Mouse (Mus musculus) spleen, postnatal 14 days (tissue): Measurements from ENCODE around the gene Figla.

Experiments
- DNase-seq, 2 experiments: peaks; one replicate each; pipeline ENCODE4 v3.0.0; 2021 to 2022; ENCODE audit warnings: low spot score in 2 of 2

The Figla gene

DNA sequence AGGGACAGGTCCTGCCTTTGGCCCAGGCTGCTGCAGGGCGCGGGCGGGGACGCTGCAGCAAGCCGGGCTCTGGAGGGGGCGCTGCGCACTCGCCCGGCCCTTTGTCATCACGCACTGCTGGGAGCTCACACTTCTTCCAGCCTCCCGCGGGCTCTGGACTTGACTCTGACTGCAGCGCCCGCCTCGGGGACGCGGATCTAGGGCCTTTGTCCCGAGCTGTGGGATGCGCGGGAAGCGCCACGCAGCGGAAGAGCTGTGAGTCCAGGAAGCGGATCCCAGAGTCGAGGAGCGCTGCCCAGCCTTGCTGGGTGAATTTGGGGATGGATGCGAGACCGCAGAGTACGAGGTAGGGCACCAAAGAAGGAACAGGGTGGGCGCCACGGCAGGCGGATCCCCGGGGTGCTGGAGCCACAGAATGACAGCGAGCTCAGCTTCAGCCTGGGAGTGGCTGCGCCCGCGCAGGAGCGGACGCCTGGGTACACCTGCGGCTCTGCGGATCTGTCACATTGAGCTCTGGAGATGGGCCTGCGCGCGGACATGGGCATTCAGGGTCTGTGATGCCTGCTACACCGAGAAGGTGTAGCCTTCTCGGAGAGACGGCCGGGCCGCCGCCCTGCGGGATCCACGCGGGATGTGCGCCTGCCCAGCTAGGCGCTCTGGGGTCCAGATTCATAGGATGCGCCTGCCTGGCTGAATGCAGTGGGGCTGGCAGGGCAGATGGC is 12.8 kb downstream of the Figla start, which contains the start of gene Add2:
Gene Add2, plus strand, starts transcription at position 81 of the 722 bp plus-strand sequence.
- DNase-seq: no peak

DNA sequence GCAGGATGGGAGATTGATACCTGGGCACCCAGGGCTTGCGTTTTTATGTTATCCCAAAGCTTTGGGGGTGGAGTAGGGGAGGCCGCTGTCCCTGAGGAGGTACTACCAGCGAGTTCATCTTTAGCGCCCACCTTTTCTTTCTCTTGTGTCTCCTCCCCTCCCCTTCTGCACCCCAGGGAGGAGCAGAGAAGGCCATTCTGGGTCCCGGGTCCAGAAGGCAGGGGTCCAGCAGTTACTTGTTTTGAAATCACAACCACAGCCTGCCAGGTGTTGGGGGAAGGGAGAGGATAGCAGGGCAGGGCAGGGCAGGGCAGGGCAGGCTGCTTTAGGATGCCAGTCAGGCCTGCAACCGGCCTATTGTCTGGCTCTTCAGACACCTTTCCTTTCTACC is 13.3 kb downstream of the Figla start:
- DNase-seq: no peak

GRCm38 (mm10) chr6:86031527-86031926 is 15.6 kb downstream of the Figla start:
- DNase-seq: no peak

- DNase-seq: no peak
These were observed 17.7 kb downstream of the Figla start for GRCm38 (mm10) chr6:86033635-86034034.

DNA sequence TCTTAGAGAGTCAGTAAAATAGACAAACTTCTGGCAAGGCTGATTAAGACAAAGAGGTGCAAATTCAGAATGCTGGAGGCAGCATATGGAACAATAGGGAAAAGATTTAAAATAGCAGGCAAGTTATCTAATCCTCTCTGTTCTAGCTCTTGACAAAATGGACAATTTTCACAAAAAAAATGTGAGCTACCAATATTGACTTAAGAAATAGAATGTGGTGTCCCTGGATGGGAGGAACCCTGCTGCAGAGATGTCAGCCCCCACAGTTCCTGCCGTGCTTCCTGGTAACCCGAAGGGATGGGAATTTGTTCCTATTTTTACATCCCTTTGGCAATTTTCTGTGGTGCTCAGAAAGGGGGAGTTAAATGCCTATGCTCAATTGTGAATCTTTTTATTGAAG is 22.9 kb downstream of the Figla start:
- DNase-seq: no peak

DNA sequence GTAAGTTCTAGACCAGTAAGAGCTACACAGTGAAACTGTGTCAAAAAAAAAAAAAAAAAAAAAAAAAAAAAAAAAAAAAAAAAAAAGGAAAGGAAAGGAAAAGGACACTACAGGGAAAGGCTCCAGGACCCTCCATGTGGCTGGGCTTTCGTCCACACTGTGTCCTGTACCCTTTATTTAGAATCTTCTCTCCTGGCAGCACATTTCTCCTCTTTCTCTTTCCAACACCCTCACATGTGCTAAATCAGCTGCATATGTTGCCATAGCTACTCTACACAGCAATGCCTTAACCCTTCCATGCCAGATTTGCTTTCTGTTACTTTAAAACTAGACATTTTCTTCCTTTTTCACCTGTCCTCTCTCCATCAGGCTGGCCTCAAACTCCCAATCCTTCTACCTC is 24.2 kb downstream of the Figla start:
- DNase-seq: no peak

DNA sequence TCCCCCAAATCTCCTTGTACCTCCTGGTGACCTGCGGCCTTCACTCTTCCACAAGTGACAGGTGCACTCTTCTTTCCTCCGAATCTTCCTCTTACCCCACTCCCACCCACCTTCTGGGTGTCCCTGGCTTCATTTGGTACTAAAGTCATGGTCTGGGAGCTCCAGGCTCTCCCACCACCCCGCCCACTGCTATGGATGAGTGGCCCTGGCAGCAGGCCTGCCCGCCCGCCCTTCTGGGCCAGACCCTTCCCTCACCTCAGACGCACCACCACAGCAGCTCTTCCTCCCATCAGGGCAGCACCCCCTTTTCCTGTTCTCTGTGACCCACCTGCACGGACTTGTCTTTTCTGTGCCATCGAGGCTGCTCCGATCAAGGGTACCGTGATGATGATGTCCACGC is 31.5 kb downstream of the Figla start:
- no peak for DNase-seq

DNA sequence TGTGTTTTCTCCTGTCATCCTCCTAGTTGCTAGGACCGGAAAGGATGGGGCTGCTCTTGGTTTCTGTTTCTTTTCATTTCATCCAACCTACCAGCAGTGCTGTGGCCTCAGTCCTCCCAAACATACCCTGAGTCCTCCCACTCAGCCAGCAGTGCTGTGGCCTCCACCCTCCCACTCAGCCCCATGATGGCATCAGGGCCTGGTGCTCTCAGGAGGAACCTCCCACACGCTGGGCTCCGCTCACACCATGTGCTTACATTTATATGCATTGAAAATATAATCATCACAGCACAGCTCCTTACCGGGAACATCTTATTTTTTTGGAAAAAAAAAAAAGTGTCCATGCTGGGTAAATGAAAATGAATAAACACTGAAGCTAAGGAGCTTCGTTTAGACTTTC is 32.5 kb downstream of the Figla start:
- no peak for DNase-seq

DNA sequence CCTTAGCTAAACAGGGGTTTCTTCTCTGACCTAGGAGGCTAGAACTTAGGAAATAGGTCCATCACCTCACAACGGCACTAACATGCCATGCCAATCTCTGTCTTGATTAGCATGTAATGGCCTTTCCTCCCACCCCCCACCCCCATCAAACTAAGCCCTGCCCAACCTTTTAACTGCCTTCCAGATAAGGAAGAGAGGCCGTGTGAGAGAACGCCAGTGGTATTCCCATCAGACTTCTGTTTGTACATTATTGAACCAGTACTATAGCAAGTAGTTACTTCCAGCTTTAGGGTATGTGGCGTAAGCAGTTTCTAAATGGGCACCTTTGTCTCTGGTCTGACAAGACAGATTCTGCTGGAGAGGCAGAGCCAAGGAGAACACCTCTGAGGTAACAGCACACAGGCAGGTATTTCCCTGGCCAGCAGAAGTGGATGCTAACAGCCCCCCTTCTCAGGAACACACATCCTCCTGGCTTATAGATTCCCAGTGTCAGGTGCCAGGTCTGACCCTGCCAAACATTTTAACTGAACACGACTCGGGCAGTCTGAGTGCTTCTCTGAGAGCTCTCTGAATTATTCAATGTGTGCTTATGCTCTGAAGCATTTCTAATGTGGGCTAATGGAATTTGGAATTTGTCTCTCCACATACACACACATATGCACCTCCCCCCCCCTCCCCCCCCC is 34.8 kb downstream of the Figla start:
- DNase-seq: no peak

DNA sequence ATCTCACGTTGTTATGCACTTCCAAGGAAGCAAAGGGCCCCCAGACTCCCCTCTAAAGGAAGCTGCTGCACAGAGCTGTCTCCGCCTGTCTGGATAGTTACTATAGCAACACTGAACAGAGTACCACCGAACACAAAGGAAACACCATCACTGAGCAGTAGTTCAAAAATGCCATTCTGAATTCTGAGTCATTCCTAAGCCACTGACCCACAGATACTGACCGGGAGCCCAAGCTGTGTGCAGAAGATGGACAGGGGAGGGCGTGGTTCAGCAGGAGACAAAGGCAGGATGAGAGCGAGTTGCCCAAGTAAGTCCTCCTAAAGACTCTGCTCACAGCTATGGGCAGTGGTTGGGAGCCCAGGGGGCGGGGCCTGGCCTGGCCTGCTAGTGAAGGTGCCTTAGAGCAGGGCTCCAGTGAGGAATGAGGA is 36.1 kb downstream of the Figla start:
- DNase-seq: no peak

- no peak for DNase-seq
These were observed 36.6 kb downstream of the Figla start for GRCm38 (mm10) chr6:86052556-86052955.

DNA sequence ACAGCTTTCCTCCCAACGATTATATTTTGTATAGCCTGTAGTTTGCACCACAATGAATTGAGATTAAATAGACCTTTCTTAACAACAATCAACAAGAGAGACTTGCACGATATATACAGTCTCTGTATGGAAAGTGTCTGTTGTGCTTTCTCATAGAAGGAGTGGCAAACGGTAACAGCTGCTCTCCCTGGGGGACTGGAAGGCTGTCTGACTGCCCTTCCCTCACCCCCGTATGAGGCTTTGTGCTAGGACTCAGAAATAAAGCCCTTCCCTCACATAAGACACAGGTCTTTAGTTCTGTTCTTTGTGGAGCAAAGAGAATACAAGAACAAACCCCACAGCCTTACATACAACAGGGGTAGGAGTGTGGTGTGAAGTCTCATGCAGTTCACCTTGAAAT is 37.1 kb downstream of the Figla start:
- DNase-seq: no peak

DNA sequence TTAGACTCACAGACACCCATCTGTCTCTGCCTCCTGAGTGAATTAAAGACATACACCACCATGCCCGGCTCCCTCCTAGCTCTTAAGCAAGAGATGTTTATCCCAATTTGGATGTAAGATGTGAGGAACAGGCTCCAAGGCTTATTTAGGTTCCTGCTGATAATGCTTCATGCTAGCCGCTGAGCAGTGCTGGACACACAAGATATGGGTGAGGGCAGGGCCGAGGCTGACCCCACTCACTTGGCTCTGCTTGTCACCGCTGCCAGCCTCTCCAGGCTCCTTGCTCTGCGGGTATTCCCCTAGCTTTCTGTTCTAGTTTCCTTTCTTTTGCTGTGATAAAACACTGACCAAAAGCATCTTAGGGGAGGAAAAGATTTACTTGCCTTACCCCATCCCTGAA is 37.6 kb downstream of the Figla start:
- no peak for DNase-seq

DNA sequence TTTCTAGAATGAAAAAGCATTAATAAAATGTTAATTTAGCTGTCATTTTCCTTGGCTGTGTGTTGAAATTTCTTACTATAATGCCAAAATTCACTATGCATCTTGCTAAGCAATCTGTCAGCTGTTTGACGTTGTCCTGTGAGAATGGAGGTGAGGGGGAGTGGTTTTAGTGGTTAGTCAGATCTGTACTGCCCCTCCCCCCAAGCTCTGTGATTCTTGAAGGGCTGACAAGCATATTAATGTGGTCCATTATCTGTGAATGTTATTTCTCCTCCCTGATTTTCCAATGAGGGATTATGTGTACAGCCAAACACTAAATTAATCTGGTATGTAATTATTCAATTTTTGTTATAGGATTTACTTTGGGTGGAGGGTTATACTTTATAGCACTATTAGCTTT is 42.5 kb downstream of the Figla start:
- no peak for DNase-seq

DNA sequence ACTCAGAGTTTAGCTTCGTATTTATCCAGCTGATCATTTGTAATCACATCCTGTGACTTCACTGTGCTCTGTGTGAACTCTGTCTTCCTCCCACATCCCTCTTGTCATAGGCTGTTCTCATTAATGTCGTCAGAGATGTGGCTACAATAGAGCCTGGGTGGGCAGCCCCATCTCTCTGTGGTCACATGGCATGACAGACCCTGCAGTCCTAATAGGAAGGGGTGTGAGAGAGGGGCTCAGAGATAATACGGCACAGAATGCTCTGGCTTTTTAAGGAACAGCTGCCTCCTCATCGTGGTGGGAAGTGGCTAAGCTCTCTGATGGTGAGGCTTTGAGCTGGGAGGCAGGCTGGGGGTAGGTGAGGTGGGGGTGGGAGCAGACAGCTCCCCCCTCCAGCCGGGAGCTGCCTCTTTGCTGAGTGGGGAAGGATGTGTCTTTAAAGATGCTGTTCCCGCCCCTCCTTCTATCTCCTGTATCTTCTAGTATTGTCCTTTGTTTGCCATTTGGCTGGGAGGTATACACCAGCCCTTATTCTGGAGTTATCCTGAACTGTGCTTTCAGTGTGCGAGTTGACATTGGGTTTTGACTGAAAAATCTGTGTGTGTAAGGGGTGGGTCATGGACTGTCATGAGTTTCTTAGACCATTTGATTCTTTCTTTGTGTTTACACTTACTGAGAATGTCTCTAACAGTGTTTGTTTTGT is 43.3 kb downstream of the Figla start:
- no peak for DNase-seq

DNA sequence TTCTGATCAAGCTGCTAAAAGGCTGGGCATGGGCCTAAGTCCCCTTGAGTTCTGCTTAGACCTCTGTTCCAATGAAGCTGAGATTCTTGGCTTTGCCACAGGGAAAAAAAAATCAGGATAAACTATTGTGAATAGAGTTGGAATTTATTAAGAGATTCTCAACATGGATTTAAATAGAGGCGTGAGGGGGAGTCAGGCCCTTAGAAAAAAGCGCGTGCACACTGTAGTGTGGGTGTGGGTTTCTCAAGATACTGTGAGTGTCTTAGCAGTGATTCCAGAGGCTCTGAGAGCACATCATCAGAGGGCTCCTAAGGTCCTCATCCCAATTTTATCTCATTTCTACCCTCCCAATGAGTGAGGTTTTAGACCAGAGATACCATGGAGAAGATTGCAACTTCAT is 44.2 kb downstream of the Figla start:
- DNase-seq: no peak

GRCm38 (mm10) chr6:86062226-86062625 is 46.3 kb downstream of the Figla start:
- no peak for DNase-seq

- no peak for DNase-seq
These were observed 46.7 kb downstream of the Figla start for GRCm38 (mm10) chr6:86062684-86063083.

- DNase-seq: no peak
These were observed 48.5 kb downstream of the Figla start for GRCm38 (mm10) chr6:86064318-86065016.

DNA sequence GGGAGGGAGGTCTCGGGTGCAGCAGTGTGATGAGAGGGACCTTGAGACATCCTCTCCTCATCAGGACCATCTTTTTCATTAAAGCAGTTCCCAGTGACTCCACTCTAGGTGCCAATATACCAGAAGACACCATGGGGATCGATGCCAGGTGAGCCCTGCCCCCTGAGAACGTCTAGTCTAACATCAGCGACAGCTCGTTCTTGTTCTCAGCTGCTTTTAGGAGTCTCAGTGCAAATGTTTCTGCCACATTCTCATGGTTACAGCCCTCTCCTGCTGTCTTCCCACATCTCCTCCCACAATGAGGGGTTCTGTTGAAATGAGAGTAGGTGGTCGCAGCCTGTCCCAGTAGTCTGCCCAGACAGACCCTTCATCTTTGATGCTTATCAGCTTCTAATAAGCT is 50.8 kb downstream of the Figla start:
- DNase-seq: no peak

DNA sequence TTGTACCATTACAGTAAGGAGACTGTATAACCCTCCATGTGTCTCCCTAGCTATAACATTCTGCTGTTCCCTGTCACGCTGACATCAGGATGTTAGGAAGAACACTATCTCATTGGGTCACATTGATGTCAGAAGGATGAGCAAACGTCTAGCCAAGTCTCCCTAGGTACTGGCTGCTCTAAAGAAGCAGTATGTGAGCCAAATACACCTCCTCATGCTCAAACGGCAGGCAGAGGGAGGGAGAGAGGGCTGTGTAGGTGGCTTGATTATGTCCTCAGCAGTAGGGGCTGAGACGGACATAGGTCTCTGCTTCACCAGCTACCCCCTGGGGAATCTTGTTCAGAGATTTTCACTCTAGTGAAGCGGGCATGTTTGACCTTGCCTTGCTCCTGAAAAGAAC is 51.2 kb downstream of the Figla start:
- DNase-seq: no peak

DNA sequence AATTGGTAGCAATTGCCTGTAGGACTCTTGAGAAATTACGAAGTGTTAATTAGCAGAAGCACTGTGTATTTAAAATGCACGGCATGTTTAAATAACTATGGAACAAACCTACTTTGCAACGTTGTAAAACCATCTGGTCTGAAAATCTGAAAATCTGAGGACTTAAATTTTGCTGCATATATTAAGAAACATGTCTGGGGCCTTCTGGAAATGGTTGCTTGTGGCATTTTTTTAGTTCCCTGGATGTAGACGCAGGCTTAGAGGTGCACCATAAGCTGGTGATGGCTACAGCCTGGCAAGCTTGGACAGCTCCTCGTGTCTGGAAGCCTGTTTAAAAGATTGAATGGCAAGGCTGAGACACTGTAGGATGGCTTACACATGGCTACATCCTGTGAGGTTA is 53.0 kb downstream of the Figla start:
- no peak for DNase-seq
